Mouse (Mus musculus) layer of hippocampus, adult 9-11 months (tissue): ENCODE measurements at regions not wholly inside any gene's neighbourhood (a gene's known extent, or its start where the extent isn't known, plus 50 kb on each side); places are given as distances from the start of the nearest gene placed in this dataset.

Experiments used
- DNase-seq: peaks from one replicate; pipeline ENCODE4 v3.0.0; 2022

- DNase-seq: no peak
Observed at GRCm38 (mm10) chr19:14740936-14741335, 143.1 kb upstream of the Tle4 start.

GRCm38 (mm10) chr19:14740139-14740538, 142.3 kb upstream of the Tle4 start:
- DNase-seq: no peak

- DNase-seq: no peak
Observed at GRCm38 (mm10) chr19:14736514-14736913, 138.7 kb upstream of the Tle4 start.

GRCm38 (mm10) chr19:14725329-14725728, 127.5 kb upstream of the Tle4 start:
- no peak for DNase-seq

- no peak for DNase-seq
Observed at GRCm38 (mm10) chr19:14724637-14725036, 126.8 kb upstream of the Tle4 start.

- DNase-seq: no peak
Observed at GRCm38 (mm10) chr19:14705791-14706190, 107.9 kb upstream of the Tle4 start.

GRCm38 (mm10) chr19:14701116-14701515, 103.3 kb upstream of the Tle4 start:
- peak; percentile 15 for DNase-seq

GRCm38 (mm10) chr19:14695369-14695768, 97.5 kb upstream of the Tle4 start:
- no peak for DNase-seq

GRCm38 (mm10) chr19:14692183-14692582, 94.3 kb upstream of the Tle4 start:
- no peak for DNase-seq

- no peak for DNase-seq
Observed at GRCm38 (mm10) chr19:14685628-14686027, 87.8 kb upstream of the Tle4 start.

- no peak for DNase-seq
Observed at GRCm38 (mm10) chr19:14684669-14685068, 86.8 kb upstream of the Tle4 start.

- peak; percentile 79 for DNase-seq
Observed at GRCm38 (mm10) chr19:14681306-14681705, 83.5 kb upstream of the Tle4 start.

GRCm38 (mm10) chr19:14679776-14680175, 81.9 kb upstream of the Tle4 start:
- no peak for DNase-seq

- DNase-seq: no peak
Observed at GRCm38 (mm10) chr19:14678584-14678983, 80.7 kb upstream of the Tle4 start.

- DNase-seq: no peak
Observed at GRCm38 (mm10) chr19:14676929-14677328, 79.1 kb upstream of the Tle4 start.

GRCm38 (mm10) chr19:14670821-14671104, 72.9 kb upstream of the Tle4 start:
- DNase-seq: peak; percentile 18

- no peak for DNase-seq
Observed at GRCm38 (mm10) chr19:14670078-14670820, 72.4 kb upstream of the Tle4 start.

- no peak for DNase-seq
Observed at GRCm38 (mm10) chr19:14668512-14669181, 70.8 kb upstream of the Tle4 start.

GRCm38 (mm10) chr19:14664682-14665417, 67.0 kb upstream of the Tle4 start:
- DNase-seq: no peak

- DNase-seq: no peak
Observed at GRCm38 (mm10) chr19:14664096-14664586, 66.3 kb upstream of the Tle4 start.

- DNase-seq: no peak
Observed at GRCm38 (mm10) chr19:14663350-14663749, 65.5 kb upstream of the Tle4 start.

GRCm38 (mm10) chr19:14659725-14660124, 61.9 kb upstream of the Tle4 start:
- DNase-seq: no peak

GRCm38 (mm10) chr19:14658479-14658878, 60.6 kb upstream of the Tle4 start:
- no peak for DNase-seq

- DNase-seq: no peak
Observed at GRCm38 (mm10) chr19:14656022-14656388, 58.2 kb upstream of the Tle4 start.
